Mouse (Mus musculus): ENCODE results near the gene Acads. TPM values are rescaled to one million over a fixed set of nuclear protein-coding genes. Genes with fewer than 3 reads are reported as not detected.

Acads gene
- total and polyA plus RNA-seq, 3 experiments: 31.9 to 56.5 TPM; not detected in 1

GRCm38 (mm10) chr5:115091015-115091414 is 28.1 kb downstream of the Acads start:
- Histone ChIP-seq H3K4me1 (ENCODE audit: control insufficient read depth in 1 of 2, insufficient read depth in 2 of 2, low read length in 2 of 2) (0 out of 4 replicates have a peak, but pooled peaks cover 0 to 3% of the 10 kb centered on the region in 2 experiments), H3K9me3 (replicated peaks; ENCODE audit: insufficient read depth, low read length) (no peaks in the 10 kb centered on the region), H3K4me3 (ENCODE audit: control insufficient read depth in 1 of 2, insufficient read depth in 1 of 2, low read depth in 2 of 2, low read length in 2 of 2) (no peak overlapping the region), H3K36me3 (ENCODE audit: control insufficient read depth in 1 of 2, insufficient read depth in 2 of 2, low read length in 2 of 2) (peaks cover 3 to 40% of the 10 kb centered on the region in 2 experiments; a peak in 2 of 4 replicates), H3K27me3 (ENCODE audit: control insufficient read depth in 1 of 2, insufficient read depth in 2 of 2, low read length in 2 of 2) (no peaks in the 10 kb centered on the region), H3K27ac (ENCODE audit: control insufficient read depth, low read depth, low read length) (no peak overlapping the region), H3K79me2 (ENCODE audit: control insufficient read depth, insufficient read depth, low read length, poor library complexity) (0 out of 2 replicates have a peak, but pooled peaks cover 2% of the 10 kb centered on the region), H3K9ac (ENCODE audit: control insufficient read depth, low read depth, low read length, poor library complexity, severe bottlenecking) (no peak overlapping the region)
- no peak for DNase-seq (ENCODE audit: low read depth, low spot score)
- TF ChIP-seq MAFK (IDR thresholded peaks at IDR 0.05; ENCODE audit: borderline replicate concordance, low read depth, low read length) (no peak), E2F4 (IDR thresholded peaks at IDR 0.05; ENCODE audit: borderline replicate concordance, low read depth, low read length) (no peak), NRF1 (IDR thresholded peaks at IDR 0.05; ENCODE audit: insufficient read depth, low read depth, low read length, poor library complexity, severe bottlenecking) (no peak), USF1 (IDR thresholded peaks at IDR 0.05; ENCODE audit: low read depth, low read length) (no peak), MYB (IDR thresholded peaks at IDR 0.05; ENCODE audit: low read depth, low read length) (no peak), RAD21 (IDR thresholded peaks at IDR 0.05; ENCODE audit: low read depth, low read length) (no peak), ZNF384 (IDR thresholded peaks at IDR 0.05; ENCODE audit: low read depth, low read length) (no peak)

GRCm38 (mm10) chr5:115089592-115090268 is 29.4 kb downstream of the Acads start:
- DNase-seq (ENCODE audit: low read depth, low spot score): peak; percentile 31
- no peak overlapping the region for H3K27ac ChIP-seq (ENCODE audit: control insufficient read depth, low read depth, low read length)
- TF ChIP-seq MYC (IDR thresholded peaks at IDR 0.05; ENCODE audit: low read depth, low read length) (peak; percentile 41; the same call in 1 of the 2 replicates), SMC3 (IDR thresholded peaks at IDR 0.05; ENCODE audit: low read depth, low read length) (peak; percentile 45), ZC3H11A (IDR thresholded peaks at IDR 0.05; ENCODE audit: low read depth, low read length) (peak; percentile 3; the same call in 1 of the 2 replicates), ZKSCAN1 (IDR thresholded peaks at IDR 0.05; ENCODE audit: low read depth, low read length) (no peak), CTCF (IDR thresholded peaks at IDR 0.05 in 2 of 3, conservative IDR thresholded peaks at IDR 0.05 in 1 of 3; ENCODE audit: control insufficient read depth in 1 of 3, insufficient read depth in 1 of 3, low read depth in 2 of 3, low read length in 3 of 3, poor library complexity in 1 of 3, severe bottlenecking in 1 of 3) (peak; percentile 12 to 52 (median 45); a peak in 5 of 6 replicates), POLR2AphosphoS2 (IDR thresholded peaks at IDR 0.05; ENCODE audit: low read length) (no peak), RAD21 (IDR thresholded peaks at IDR 0.05; ENCODE audit: low read depth, low read length) (peak; percentile 23), GABPA (IDR thresholded peaks at IDR 0.05; ENCODE audit: low read depth, low read length) (no peak), CHD2 (IDR thresholded peaks at IDR 0.05; ENCODE audit: low read length) (no peak), MEF2A (IDR thresholded peaks at IDR 0.05; ENCODE audit: extremely low read depth, insufficient replicate concordance, low read depth, low read length, poor library complexity, severe bottlenecking) (no peak), ZMIZ1 (IDR thresholded peaks at IDR 0.05; ENCODE audit: low read depth, low read length) (no peak), NRF1 (IDR thresholded peaks at IDR 0.05; ENCODE audit: insufficient read depth, low read depth, low read length, poor library complexity, severe bottlenecking) (no peak), POLR2AphosphoS5 (IDR thresholded peaks at IDR 0.05; ENCODE audit: borderline replicate concordance, low read depth, low read length) (no peak), POLR2A (IDR thresholded peaks at IDR 0.05; ENCODE audit: control insufficient read depth in 1 of 2, insufficient read depth in 1 of 2, low read depth in 1 of 2, low read length in 2 of 2, poor library complexity in 1 of 2) (no peak), SIN3A (IDR thresholded peaks at IDR 0.05; ENCODE audit: low read length) (no peak)
- H3K79me2 ChIP-seq (ENCODE audit: control insufficient read depth, insufficient read depth, low read length, poor library complexity): 0 out of 2 replicates have a peak, but pooled peaks cover 2% of the 10 kb centered on the region
- H3K36me3 ChIP-seq (ENCODE audit: control insufficient read depth in 1 of 2, insufficient read depth in 2 of 2, low read length in 2 of 2): peaks cover 3 to 42% of the 10 kb centered on the region in 2 experiments; a peak in 2 of 4 replicates
- 0 out of 4 replicates have a peak, but pooled peaks cover 0 to 3% of the 10 kb centered on the region in 2 experiments for H3K4me1 ChIP-seq (ENCODE audit: control insufficient read depth in 1 of 2, insufficient read depth in 2 of 2, low read length in 2 of 2)
- H3K9me3 ChIP-seq (replicated peaks; ENCODE audit: insufficient read depth, low read length): no peaks in the 10 kb centered on the region
- H3K4me3 ChIP-seq (ENCODE audit: control insufficient read depth in 1 of 2, insufficient read depth in 1 of 2, low read depth in 2 of 2, low read length in 2 of 2): no peak overlapping the region
- H3K27me3 ChIP-seq (ENCODE audit: control insufficient read depth in 1 of 2, insufficient read depth in 2 of 2, low read length in 2 of 2): no peaks in the 10 kb centered on the region
- H3K9ac ChIP-seq (ENCODE audit: control insufficient read depth, low read depth, low read length, poor library complexity, severe bottlenecking): no peak overlapping the region
